Mouse (Mus musculus): ENCODE results near the gene Zfp182. TPM values are rescaled to one million over a fixed set of nuclear protein-coding genes. Genes with fewer than 3 reads are reported as not detected.
A peak's percentile ranks its signal among the peaks of the same experiment; 100 is the strongest.

Zfp182 gene
- total and polyA plus RNA-seq, 2 experiments from 2014 or later, result 2.2 to 5.4 TPM

- WGBS, result 78% methylated on average over 3 of the region's 3 CpGs
- no peaks in the 10 kb centered on the region for H3K27me3 ChIP-seq (ENCODE audit: control insufficient read depth, insufficient read depth, low read length)
- no peak overlapping the region for H3K9ac ChIP-seq (replicated peaks; ENCODE audit: low read depth, low read length)
- no peaks in the 10 kb centered on the region for H3K9me3 ChIP-seq (replicated peaks; ENCODE audit: control insufficient read depth, low read length)
- H3K4me1 ChIP-seq (ENCODE audit: control insufficient read depth, insufficient read depth), result no peaks in the 10 kb centered on the region
- no peak for ATAC-seq (ENCODE audit: insufficient read depth, low read depth)
- no peak for DNase-seq (ENCODE audit: low spot score)
- H3K4me2 ChIP-seq (ENCODE audit: low read depth, low read length), result peak overlapping the region; percentile 51
- peak overlapping the region; percentile 58 for H3K4me3 ChIP-seq (ENCODE audit: low read depth, low read length)
- H3K36me3 ChIP-seq (replicated peaks; ENCODE audit: control insufficient read depth, insufficient read depth, low read length), result no peaks in the 10 kb centered on the region
- TF ChIP-seq CTCF (IDR thresholded peaks at IDR 0.05; ENCODE audit: low read depth) (no peak), EP300 (IDR thresholded peaks at IDR 0.05; ENCODE audit: low read depth) (no peak)
- no peak overlapping the region for H3K27ac ChIP-seq (ENCODE audit: low read depth)
Measured at GRCm38 (mm10) chrX:21062544-21062890, 401 bp upstream of the Zfp182 start.

- Histone ChIP-seq H3K9ac (replicated peaks; ENCODE audit: low read depth, low read length) (peak overlapping the region; percentile 64), H3K36me3 (replicated peaks; ENCODE audit: control insufficient read depth, insufficient read depth, low read length) (no peaks in the 10 kb centered on the region), H3K4me1 (ENCODE audit: control insufficient read depth, insufficient read depth) (no peaks in the 10 kb centered on the region), H3K9me3 (replicated peaks; ENCODE audit: control insufficient read depth, low read length) (no peaks in the 10 kb centered on the region), H3K27me3 (ENCODE audit: control insufficient read depth, insufficient read depth, low read length) (no peaks in the 10 kb centered on the region), H3K4me3 (ENCODE audit: low read depth, low read length) (peak overlapping the region; percentile 58), H3K4me2 (ENCODE audit: low read depth, low read length) (peak overlapping the region; percentile 58), H3K27ac (ENCODE audit: low read depth) (no peak overlapping the region)
- 17% methylated on average over 9 of the region's 9 CpGs for WGBS
- no peak for ATAC-seq (ENCODE audit: insufficient read depth, low read depth)
- TF ChIP-seq CTCF (IDR thresholded peaks at IDR 0.05; ENCODE audit: low read depth), result no peak
- TF ChIP-seq EP300 (IDR thresholded peaks at IDR 0.05; ENCODE audit: low read depth), result no peak
- no peak for DNase-seq (ENCODE audit: low spot score)
Measured at GRCm38 (mm10) chrX:21061460-21061859, 656 bp downstream of the Zfp182 start.

- H3K4me2 ChIP-seq (ENCODE audit: low read depth, low read length), result no peak overlapping the region
- ATAC-seq (ENCODE audit: insufficient read depth, low read depth) (no peak), DNase-seq (ENCODE audit: low spot score) (no peak)
- H3K9me3 ChIP-seq (replicated peaks; ENCODE audit: control insufficient read depth, low read length), result no peaks in the 10 kb centered on the region
- H3K36me3 ChIP-seq (replicated peaks; ENCODE audit: control insufficient read depth, insufficient read depth, low read length), result no peaks in the 10 kb centered on the region
- no peak overlapping the region for H3K9ac ChIP-seq (replicated peaks; ENCODE audit: low read depth, low read length)
- H3K27ac ChIP-seq (ENCODE audit: low read depth), result no peak overlapping the region
- 61% methylated on average over 1 of the region's 1 CpGs for WGBS
- H3K27me3 ChIP-seq (ENCODE audit: control insufficient read depth, insufficient read depth, low read length), result no peaks in the 10 kb centered on the region
- TF ChIP-seq EP300 (IDR thresholded peaks at IDR 0.05; ENCODE audit: low read depth) (no peak), CTCF (IDR thresholded peaks at IDR 0.05; ENCODE audit: low read depth) (no peak)
- H3K4me1 ChIP-seq (ENCODE audit: control insufficient read depth, insufficient read depth), result no peaks in the 10 kb centered on the region
- H3K4me3 ChIP-seq (ENCODE audit: low read depth, low read length), result no peak overlapping the region
Measured at GRCm38 (mm10) chrX:20980901-20981300, 81.2 kb downstream of the Zfp182 start.

Other genes with a start within 250 kb of the Zfp182 start
- gene Timp1, start 192.2 kb downstream of the Zfp182 start, total RNA-seq (2014; rRNA removed; ENCODE audit: low replicate concordance), result 25.3 and 36.8 TPM in 2 replicates
- 29.9 and 30.8 TPM in 2 replicates for gene Timp1, start 192.2 kb downstream of the Zfp182 start, polyA plus RNA-seq (2015; fragmentation: Nextera tagmentation; extraction: Ambion mirVana)
- 0.50 TPM in 1 of 2 replicates, not detected in the other for gene Syn1, start 141.3 kb downstream of the Zfp182 start, total RNA-seq (2014; rRNA removed; ENCODE audit: low replicate concordance)
- gene Syn1, start 141.3 kb downstream of the Zfp182 start, polyA plus RNA-seq (2015; fragmentation: Nextera tagmentation; extraction: Ambion mirVana), result 0.16 TPM in 1 of 2 replicates, not detected in the other
- gene Cfp, start 130.8 kb downstream of the Zfp182 start, total RNA-seq (2014; rRNA removed; ENCODE audit: low replicate concordance), result 7.2 and 8.4 TPM in 2 replicates
- 3.2 and 3.7 TPM in 2 replicates for gene Cfp, start 130.8 kb downstream of the Zfp182 start, polyA plus RNA-seq (2015; fragmentation: Nextera tagmentation; extraction: Ambion mirVana)
- 21.7 and 22.8 TPM in 2 replicates for gene Elk1, start 111.7 kb downstream of the Zfp182 start, total RNA-seq (2014; rRNA removed; ENCODE audit: low replicate concordance)
- 6.6 and 7.0 TPM in 2 replicates for gene Elk1, start 111.7 kb downstream of the Zfp182 start, polyA plus RNA-seq (2015; fragmentation: Nextera tagmentation; extraction: Ambion mirVana)
- gene Uxt, start 100.3 kb downstream of the Zfp182 start, total RNA-seq (2014; rRNA removed; ENCODE audit: low replicate concordance), result 35.1 and 71.3 TPM in 2 replicates
- gene Uxt, start 100.3 kb downstream of the Zfp182 start, polyA plus RNA-seq (2015; fragmentation: Nextera tagmentation; extraction: Ambion mirVana), result 78.7 and 78.9 TPM in 2 replicates
- not detected in 2 replicates for gene Spaca5, start 6.1 kb upstream of the Zfp182 start, total RNA-seq (2014; rRNA removed; ENCODE audit: low replicate concordance)
- not detected in 2 replicates for gene Spaca5, start 6.1 kb upstream of the Zfp182 start, polyA plus RNA-seq (2015; fragmentation: Nextera tagmentation; extraction: Ambion mirVana)
- 0.35 TPM in 1 of 2 replicates, not detected in the other for gene Zfp300, start 27.2 kb upstream of the Zfp182 start, total RNA-seq (2014; rRNA removed; ENCODE audit: low replicate concordance)
- gene Zfp300, start 27.2 kb upstream of the Zfp182 start, polyA plus RNA-seq (2015; fragmentation: Nextera tagmentation; extraction: Ambion mirVana), result 0.22 and 0.51 TPM in 2 replicates
- not detected in 2 replicates for gene Ssxa1, start 53.5 kb upstream of the Zfp182 start, total RNA-seq (2014; rRNA removed; ENCODE audit: low replicate concordance)
- gene Ssxa1, start 53.5 kb upstream of the Zfp182 start, polyA plus RNA-seq (2015; fragmentation: Nextera tagmentation; extraction: Ambion mirVana), result not detected in 2 replicates
- not detected in 2 replicates for gene Gm21876, start 113.3 kb upstream of the Zfp182 start, total RNA-seq (2014; rRNA removed; ENCODE audit: low replicate concordance)
- not detected in 2 replicates for gene Gm21876, start 113.3 kb upstream of the Zfp182 start, polyA plus RNA-seq (2015; fragmentation: Nextera tagmentation; extraction: Ambion mirVana)